Mouse (Mus musculus) midbrain, postnatal 0 days (tissue): ENCODE measurements around the gene Gm26965. TPM values are rescaled to one million over a fixed set of nuclear protein-coding genes. Genes with fewer than 3 reads are reported as not detected.
"Not testable (repeated sequence)": the region's sequence is repeated elsewhere in the genome, so short reads cannot be mapped to it uniquely, and the experiment has no call there.

Experiments
- ATAC-seq: fragments of 200-750 bp; cut with Nextera tagmentation; 2 replicates; pipeline ENCODE4 v1.8.0; 2017; ENCODE audit warnings: moderate number of reproducible peaks, mild to moderate bottlenecking, moderate TSS enrichment, moderate library complexity; ENCODE audit not compliant: low FRiP score
- DNase-seq: peaks from one replicate; pipeline ENCODE4 v3.0.0-alpha.2; 2015; ENCODE audit warnings: low spot score
- H3K27ac ChIP-seq: fragments of 300-500 bp; sonication (generic); 2 replicates; pipeline ENCODE4 v1.5.1; 2014; ENCODE audit warnings: low read depth, mild to moderate bottlenecking, low read length, mixed read lengths
- H3K27me3 ChIP-seq: fragments of 300-500 bp; sonication (generic); 2 replicates; pipeline ENCODE4 v1.6.1; 2014; ENCODE audit warnings: low read length, control low read depth, mixed read lengths; ENCODE audit not compliant: insufficient read depth
- H3K36me3 ChIP-seq: fragments of 300-500 bp; sonication (generic); 2 replicates; pipeline ENCODE4 v1.6.1; 2014; ENCODE audit warnings: low read length, control low read depth, mixed read lengths; ENCODE audit not compliant: insufficient read depth
- H3K4me1 ChIP-seq: fragments of 300-500 bp; sonication (generic); 2 replicates; pipeline ENCODE4 v1.6.1; 2014; ENCODE audit warnings: mild to moderate bottlenecking, control low read depth, antibody characterized with exemption, low read length, mixed read lengths; ENCODE audit not compliant: insufficient read depth
- H3K4me2 ChIP-seq: fragments of 300-500 bp; sonication (generic); 2 replicates; pipeline ENCODE4 v1.6.1; 2014; ENCODE audit warnings: low read depth, mild to moderate bottlenecking, low read length, mixed read lengths; ENCODE audit not compliant: poor library complexity, severe bottlenecking
- H3K4me3 ChIP-seq: fragments of 300-500 bp; sonication (generic); 2 replicates; pipeline ENCODE4 v1.5.1; 2014; ENCODE audit warnings: low read depth, mild to moderate bottlenecking, low read length, moderate library complexity
- H3K9ac ChIP-seq: fragments of 300-500 bp; sonication (generic); replicated peaks from 2 replicates; pipeline ENCODE4 v1.6.1; 2014; ENCODE audit warnings: mild to moderate bottlenecking, low read length, moderate library complexity, mixed read lengths; ENCODE audit not compliant: poor library complexity, severe bottlenecking
- H3K9me3 ChIP-seq: fragments of 300-500 bp; sonication (generic); 2 replicates; pipeline ENCODE4 v1.6.1; 2016; ENCODE audit warnings: low read length, control low read depth
- CTCF ChIP-seq: IDR thresholded peaks from 2 replicates; pipeline ENCODE4 v1.5.1; 2016; ENCODE audit warnings: antibody characterized with exemption, mild to moderate bottlenecking
- WGBS: fragments of 180-500 bp; shearing (Covaris S2); extraction: QIAGEN DNeasy Blood & Tissue Kit; methylation state at CpG from one replicate; pipeline ENCODE4 v1.1.7; 2014; 5-methylcytosine and 5-hydroxymethylcytosine counted together
- polyA plus RNA-seq: library from polyadenylated mRNA; unstranded; fragments of >200 nt; fragmentation: Nextera tagmentation; extraction: Ambion mirVana; gene quantifications from 2 replicates; pipeline ENCODE4 v1.2.1, GENCODE M21; 2015
- total RNA-seq: library from RNA; depleted of rRNA; stranded (reverse); fragments of >200 nt; gene quantifications from 2 replicates; pipeline ENCODE4 v1.2.3, GENCODE M21; 2014

Gene Gm26965
- total and polyA plus RNA-seq, 2 experiments from 2014 or later, result 0.20 to 0.27 TPM

GRCm38 (mm10) chr13:67483625-67484423, 42.1 kb downstream of the Gm26965 start, which contains the start of gene Zfp874b:
Zfp874b (minus strand) TSS chr13:67484258.
- H3K9me3 ChIP-seq, result no peaks in the 10 kb centered on the region
- no peaks in the 10 kb centered on the region for H3K4me1 ChIP-seq
- H3K36me3 ChIP-seq, result peaks cover 11% of the 10 kb centered on the region; the same call in 1 of the 2 replicates
- peak within 1 kb of the TSS; percentile 44 for H3K9ac ChIP-seq
- peak within 1 kb of the TSS; percentile 4; the same call in 1 of the 2 replicates for H3K27ac ChIP-seq
- no peak for TF ChIP-seq CTCF
- H3K4me3 ChIP-seq, result peak within 1 kb of the TSS; percentile 59
- peak within 1 kb of the TSS; percentile 66 for H3K4me2 ChIP-seq
- no peaks in the 10 kb centered on the region for H3K27me3 ChIP-seq
- ATAC-seq (peak; percentile 94), DNase-seq (peak; percentile 94)
- WGBS, result 5% methylated on average over 20 of the region's 20 CpGs

- Histone ChIP-seq H3K27ac (no peak overlapping the region), H3K4me2 (no peak overlapping the region), H3K4me3 (no peak overlapping the region), H3K27me3 (no peaks in the 10 kb centered on the region), H3K4me1 (no peaks in the 10 kb centered on the region), H3K36me3 (no peaks in the 10 kb centered on the region), H3K9ac (no peak overlapping the region), H3K9me3 (no peaks in the 10 kb centered on the region)
- ATAC-seq, result no peak
- WGBS, result 64% methylated on average over 4 of the region's 4 CpGs
- peak; percentile 27; the same call in 1 of the 2 replicates for TF ChIP-seq CTCF
- no peak for DNase-seq
Measured at GRCm38 (mm10) chr13:67481528-67481927, 44.4 kb downstream of the Gm26965 start.

DNA sequence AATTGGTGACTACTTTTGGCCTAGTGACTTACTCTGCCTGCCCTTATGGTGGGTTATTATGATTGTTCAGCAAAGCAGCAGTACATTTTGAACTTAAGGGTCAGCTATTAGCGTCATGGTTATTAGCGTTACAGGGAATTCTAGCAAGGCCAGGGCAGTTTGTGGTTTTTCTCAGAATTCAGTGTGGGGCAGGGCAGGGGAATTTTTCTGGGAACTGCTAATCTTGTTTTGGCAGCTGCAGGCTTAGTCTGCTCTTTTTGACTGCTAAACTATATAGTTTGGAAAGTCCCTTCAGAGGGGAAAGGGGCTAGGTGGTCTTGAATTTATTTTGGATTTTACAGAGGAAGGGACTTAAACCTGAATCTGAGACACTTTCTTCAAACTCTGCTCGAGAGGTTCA, 56.7 kb downstream of the Gm26965 start:
- Histone ChIP-seq H3K27me3 (no peaks in the 10 kb centered on the region), H3K36me3 (peaks cover 11% of the 10 kb centered on the region), H3K4me2 (no peak overlapping the region), H3K4me1 (no peaks in the 10 kb centered on the region), H3K27ac (no peak overlapping the region), H3K9ac (no peak overlapping the region), H3K4me3 (no peak overlapping the region), H3K9me3 (peaks cover 9% of the 10 kb centered on the region)
- 82% methylated on average over 3 of the region's 3 CpGs for WGBS
- ATAC-seq (no peak), DNase-seq (no peak)
- no peak for TF ChIP-seq CTCF

DNA sequence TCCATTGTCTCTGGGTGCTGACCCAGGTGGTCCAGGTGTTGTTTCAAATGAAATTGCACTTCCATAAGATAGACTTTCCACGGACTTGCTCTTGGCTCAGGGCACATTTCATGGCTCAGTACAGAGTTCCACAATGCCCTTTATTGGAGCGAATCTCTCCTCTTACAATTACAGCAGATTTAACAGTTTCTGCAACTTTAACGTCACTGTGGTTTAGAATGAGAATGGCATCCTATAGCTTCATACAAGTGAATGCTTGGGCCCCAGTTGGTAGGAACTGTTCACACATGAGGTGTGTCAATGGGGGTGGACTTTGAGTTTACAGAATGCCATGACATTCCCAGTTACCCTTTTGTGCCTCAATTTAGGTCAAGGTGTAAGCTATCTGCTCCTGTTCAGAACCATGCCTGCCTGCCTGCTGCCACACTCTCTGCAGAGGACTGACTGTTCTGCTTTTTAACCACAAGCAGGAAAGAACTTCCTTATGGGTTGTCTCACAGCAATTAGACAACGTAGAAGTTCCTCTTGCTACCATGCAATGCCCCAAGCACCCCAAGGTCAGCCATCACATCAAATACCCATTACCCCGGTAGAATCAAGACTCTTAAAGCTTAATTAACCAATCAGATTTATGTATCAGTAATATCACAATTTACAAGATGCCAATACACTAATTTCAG, 62.3 kb downstream of the Gm26965 start:
- not testable (repeated sequence) for H3K4me3 ChIP-seq, H3K27ac ChIP-seq, H3K36me3 ChIP-seq, H3K9ac ChIP-seq, DNase-seq, H3K4me1 ChIP-seq, H3K4me2 ChIP-seq, ATAC-seq, H3K9me3 ChIP-seq, H3K27me3 ChIP-seq
- WGBS, result 85% methylated on average over 2 of the region's 5 CpGs

- no peak for TF ChIP-seq CTCF
- 2% methylated on average over 3 of the region's 3 CpGs for WGBS
- no peak for DNase-seq
- Histone ChIP-seq H3K36me3 (no peaks in the 10 kb centered on the region), H3K4me3 (peak overlapping the region; percentile 48), H3K27me3 (no peaks in the 10 kb centered on the region), H3K4me1 (no peaks in the 10 kb centered on the region), H3K9me3 (no peaks in the 10 kb centered on the region), H3K27ac (no peak overlapping the region; the same call in 1 of the 2 replicates), H3K4me2 (peak overlapping the region; percentile 66), H3K9ac (0 out of 2 replicates have a peak overlapping the region, but pooled peaks have one; percentile 52)
- peak; percentile 36; the same call in 1 of the 2 replicates for ATAC-seq
Measured at GRCm38 (mm10) chr13:67452021-67452309, 74.0 kb downstream of the Gm26965 start.
